Mouse (Mus musculus): ENCODE data around the gene Ccdc153. TPM values are rescaled to one million over a fixed set of nuclear protein-coding genes. Genes with fewer than 3 reads are reported as not detected.

The Ccdc153 gene
- total RNA-seq, 2 experiments from 2014 or later: not detected

DNA sequence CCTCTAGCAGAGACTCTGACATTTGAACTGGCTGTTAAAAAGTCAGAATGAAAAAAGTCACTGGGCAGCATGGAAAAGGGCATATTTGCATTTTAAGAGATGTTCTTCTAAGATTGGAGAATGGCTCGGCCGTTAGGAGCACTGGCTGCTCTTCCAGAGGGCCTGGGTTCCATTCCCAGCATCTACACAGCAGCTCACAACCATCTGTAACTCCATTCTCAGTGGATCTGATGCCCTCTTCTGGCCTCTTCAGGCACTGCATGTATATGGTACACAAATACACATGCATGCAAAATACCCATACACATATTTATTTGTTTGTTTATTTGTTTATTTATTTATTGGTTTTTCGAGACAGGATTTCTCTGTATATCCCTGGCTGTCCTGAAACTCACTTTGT lies 28.6 kb downstream of the Ccdc153 start:
- intact Hi-C loops (cut with DNase I): no loop called here
- no peak for DNase-seq

DNA sequence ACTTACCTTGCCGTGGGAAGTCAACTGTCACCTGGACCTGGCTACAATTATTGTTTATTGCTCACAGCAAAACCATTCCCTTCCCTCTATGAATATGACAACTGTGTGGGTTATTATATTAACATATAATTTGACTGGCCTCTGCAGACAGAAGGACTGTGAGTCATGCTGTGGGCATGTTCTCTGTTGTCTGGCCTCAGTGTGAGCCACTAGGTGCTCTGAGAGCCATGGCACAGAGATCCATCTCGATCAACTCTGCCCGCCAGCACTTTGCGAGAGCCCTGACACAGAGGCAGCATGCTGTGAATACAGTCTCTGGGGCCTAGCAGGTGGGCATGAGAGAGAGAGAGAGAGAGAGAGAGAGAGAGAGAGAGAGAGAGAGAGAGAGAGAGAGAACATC lies 29.5 kb downstream of the Ccdc153 start:
- intact Hi-C loops (cut with DNase I): no loop called here
- no peak for DNase-seq

DNA sequence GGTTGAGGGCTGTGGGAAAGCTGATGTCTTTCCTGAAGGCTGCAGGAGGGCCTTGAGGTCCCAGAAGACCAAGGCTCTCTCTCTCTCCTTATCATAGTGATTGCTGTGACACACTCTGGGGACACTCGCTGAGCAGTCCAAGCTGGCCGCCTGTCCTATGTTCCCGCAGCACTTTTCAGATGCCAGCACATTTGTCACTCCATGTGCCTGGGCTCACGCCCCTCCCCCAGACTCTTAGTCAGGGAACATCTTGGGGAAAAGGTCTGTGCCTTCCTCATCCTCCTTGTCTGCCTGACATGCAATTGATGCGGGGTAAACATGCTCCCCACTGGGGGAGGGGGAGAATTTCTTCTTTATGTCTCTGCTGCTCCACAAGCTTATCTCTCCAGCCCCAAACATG lies 42.7 kb downstream of the Ccdc153 start:
- DNase-seq: no peak
- intact Hi-C loops (cut with DNase I): no loop called here

DNA sequence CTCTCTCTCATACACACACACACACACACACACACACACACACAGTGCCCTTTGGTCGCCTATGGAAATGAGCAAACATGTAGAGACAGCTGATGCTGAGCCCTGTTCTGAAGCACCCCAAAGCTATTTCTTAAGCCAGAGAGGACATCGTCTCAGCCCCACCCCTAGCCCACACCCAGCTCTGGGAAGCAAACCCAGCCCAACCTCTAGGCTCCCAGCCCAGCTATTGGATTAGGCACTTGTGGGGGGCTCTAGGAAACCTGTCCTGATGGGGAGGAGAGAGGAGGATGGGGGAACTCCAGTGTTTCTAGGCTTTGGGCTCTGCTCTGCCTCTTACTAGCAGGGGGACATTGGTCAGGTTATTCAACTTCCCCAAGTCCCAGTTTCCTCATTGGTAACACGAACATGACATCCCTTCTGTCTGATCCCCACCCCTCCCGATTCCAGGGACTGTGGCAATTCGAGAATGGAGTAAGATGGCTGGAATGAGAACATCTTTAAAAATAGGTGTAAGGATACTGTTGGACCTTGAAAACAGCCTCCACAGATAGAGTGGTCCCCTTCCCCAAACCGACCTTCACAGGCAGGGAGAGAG lies 45.9 kb downstream of the Ccdc153 start:
- DNase-seq: no peak
- intact Hi-C loops (cut with DNase I): no loop called here

DNA sequence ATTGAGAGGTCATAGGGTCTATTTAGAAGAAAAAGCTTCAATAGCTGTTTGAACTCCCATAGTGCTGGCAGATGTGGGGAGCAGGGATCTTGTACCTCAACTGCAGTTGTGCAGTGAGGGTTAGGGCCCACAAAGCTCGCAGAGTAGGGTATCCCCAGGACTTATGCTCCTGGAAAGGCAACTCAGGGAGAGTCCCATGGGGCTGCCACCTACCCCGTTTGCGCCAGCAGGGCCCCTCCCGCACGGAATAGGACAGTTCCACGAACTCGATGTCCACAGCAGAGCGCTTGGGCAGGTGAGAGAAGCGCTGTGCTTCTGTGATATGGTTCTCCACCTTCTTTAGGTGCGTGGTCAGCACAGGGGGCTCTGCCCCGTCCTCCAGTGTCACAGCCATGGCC lies 46.5 kb downstream of the Ccdc153 start:
- intact Hi-C loops (cut with DNase I): no loop called here
- DNase-seq: no peak

DNA sequence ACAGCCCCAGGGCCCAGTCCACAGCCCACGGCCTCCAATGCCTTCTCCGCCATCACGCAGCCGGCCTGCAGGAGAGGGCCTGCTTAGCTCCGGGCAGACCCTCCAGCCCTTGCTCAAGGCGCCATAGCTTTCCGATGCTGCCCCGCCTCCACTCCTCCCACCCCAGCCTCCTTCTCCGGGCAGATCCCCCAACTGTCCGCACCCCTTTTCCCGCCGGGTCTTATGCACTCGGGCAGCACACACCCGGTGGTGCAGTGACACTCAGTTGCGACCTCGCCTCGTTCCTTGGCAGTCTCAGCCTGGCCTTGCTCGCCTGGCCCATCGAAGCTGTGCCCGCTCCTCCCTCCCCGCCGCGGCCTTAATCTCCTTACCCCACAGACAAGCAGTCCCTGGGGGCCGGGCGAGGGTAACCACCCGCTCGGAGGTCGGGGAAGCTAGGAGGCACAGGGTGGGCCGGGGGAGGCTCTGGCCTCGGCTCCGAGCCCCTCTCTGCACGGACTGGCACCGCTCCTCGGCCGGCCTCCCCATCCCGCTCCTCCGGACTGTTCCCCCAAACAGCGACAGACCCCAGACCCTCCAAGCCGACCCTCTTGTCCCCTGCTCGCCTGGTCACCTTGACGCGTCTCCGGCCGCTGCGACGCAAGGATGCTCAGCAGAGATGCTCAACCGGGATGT lies 47.1 kb downstream of the Ccdc153 start:
- intact Hi-C loops (cut with DNase I): no loop called here

DNA sequence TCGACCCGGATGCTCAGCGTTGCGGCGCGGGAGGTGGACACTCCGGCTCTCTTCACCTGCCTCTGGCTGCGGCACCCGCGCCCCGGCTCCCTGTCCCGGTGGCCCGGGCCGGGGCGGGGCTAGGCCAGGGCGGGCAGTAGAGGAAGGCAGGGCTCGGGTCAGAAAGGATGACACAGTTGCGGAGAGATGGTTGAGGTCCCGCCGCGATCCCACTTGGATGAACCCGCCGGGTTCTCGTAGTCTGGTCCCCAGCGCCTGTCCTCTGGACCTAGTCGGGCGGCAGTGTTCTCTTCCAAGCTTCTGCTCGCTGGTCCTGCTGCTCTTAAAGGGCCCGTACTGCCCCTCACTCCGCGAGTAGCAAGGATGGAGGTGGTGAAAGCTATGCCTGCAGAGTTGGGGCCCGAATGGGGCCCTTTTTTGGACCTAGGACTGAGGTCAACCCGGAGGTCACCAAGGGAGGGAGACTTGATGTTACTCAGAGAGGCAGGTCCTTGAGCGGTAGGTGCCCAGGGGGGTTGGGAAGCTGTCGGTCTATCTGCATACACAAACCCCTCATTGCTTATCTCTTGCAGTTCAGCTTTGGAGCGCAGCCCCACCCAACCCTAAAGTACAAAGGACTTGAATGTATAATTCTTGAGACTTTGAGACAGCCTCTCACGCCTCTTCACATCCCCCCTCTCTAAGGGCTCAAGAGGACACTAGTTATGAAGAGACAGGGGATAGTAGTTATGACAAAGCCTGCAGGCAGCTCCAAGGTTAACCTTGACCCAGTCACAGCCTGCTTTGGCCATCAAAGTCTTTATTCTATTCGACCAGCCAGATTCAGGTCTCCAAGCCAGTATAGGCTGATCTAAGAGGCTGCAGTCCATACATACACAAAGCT lies 47.8 kb downstream of the Ccdc153 start, which contains the start of gene Abcg4:
Gene Abcg4 (minus strand): TSS at position 540 of the 883 bp plus-strand sequence.
- intact Hi-C loops (cut with DNase I): no loop called here
- DNase-seq: no peak

More for the DNA sequence above, 47.1 kb downstream of the Ccdc153 start:
- DNase-seq: no peak

DNA sequence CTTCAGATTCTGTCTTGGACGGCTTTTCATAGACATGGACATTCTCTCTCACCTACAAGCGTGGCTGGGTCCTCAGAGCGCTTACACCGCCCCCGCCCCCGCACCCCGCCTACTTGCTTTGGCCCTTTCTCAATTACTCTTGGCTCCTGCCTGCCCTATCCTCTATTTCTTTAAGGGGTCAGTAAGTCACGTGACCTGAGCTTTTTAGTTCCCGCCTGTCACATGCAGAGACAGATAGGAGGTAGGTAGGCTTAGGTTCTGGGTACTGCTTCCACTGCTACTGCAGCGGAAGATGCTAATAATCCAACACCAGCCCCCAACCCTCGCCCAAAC lies 48.4 kb downstream of the Ccdc153 start:
- DNase-seq: no peak
- intact Hi-C loops (cut with DNase I): no loop called here

DNA sequence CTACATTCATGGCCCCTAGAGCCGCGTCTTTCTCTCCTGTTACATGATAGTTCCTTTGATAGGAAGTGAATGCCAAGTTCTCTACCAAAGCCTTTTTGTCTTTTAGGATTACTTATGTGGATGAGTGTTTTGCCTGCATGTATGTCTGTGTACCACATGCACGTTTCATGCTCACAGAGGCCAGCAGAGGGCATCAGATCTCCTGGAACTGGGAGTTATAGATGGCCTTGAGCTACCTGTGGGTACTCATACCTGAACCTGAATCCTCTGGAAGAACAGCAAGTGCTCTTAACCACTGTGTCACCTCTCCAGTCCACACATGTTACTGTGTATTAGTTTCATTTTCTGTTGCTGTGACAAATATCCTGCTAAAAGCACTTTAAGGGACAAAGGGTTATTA lies 52.0 kb downstream of the Ccdc153 start:
- no peak for DNase-seq
- intact Hi-C loops (cut with DNase I): no loop called here

Other genes starting within 250 kb of the Ccdc153 start
- gene Thy1, start 197.3 kb upstream of the Ccdc153 start, total RNA-seq (2021): 10 to 100 TPM; 13.2 to 18.7 TPM
- gene Usp2, start 173.7 kb upstream of the Ccdc153 start, total RNA-seq (2021): 100 to 1,000 TPM; 236 to 254 TPM
- not detected for gene Mfrp, start 138.9 kb upstream of the Ccdc153 start, total RNA-seq (2021)
- gene C1qtnf5, start 133.4 kb upstream of the Ccdc153 start, total RNA-seq (2021): 1 to 10 TPM; 6.7 to 9.6 TPM
- 1 to 10 TPM in 1 of 2 experiments, under 1 TPM in 1; 0.57 to 1.3 TPM for gene Gm49380, start 127.2 kb upstream of the Ccdc153 start, total RNA-seq (2021)
- gene Rnf26, start 127.2 kb upstream of the Ccdc153 start, total RNA-seq (2021): 1 to 10 TPM; 2.1 to 3.6 TPM
- gene Mcam, start 106.2 kb upstream of the Ccdc153 start, total RNA-seq (2021): 10 to 100 TPM; 24.2 to 31.2 TPM
- gene Cbl, start 6.6 kb upstream of the Ccdc153 start, total RNA-seq (2021): 10 to 100 TPM in 1 of 2 experiments, 1 to 10 TPM in 1; 7.8 to 10.4 TPM
- gene Pdzd3, start 10.8 kb downstream of the Ccdc153 start, total RNA-seq (2021): 1 to 10 TPM in 1 of 2 experiments, under 1 TPM in 1; 0.44 to 1.4 TPM
- 10 to 100 TPM; 22.4 to 22.6 TPM for gene Nlrx1, start 27.9 kb downstream of the Ccdc153 start, total RNA-seq (2021)
- under 1 TPM; 0.48 to 0.74 TPM for gene Abcg4, start 47.9 kb downstream of the Ccdc153 start, total RNA-seq (2021)
- 1 to 10 TPM; 4.9 to 6.0 TPM for gene Hinfp, start 65.0 kb downstream of the Ccdc153 start, total RNA-seq (2021)
- 10 to 100 TPM; 12.8 to 14.2 TPM for gene C2cd2l, start 79.6 kb downstream of the Ccdc153 start, total RNA-seq (2021)
- 10 to 100 TPM; 11.9 to 12.7 TPM for gene Dpagt1, start 85.3 kb downstream of the Ccdc153 start, total RNA-seq (2021)
- gene H2afx, start 94.0 kb downstream of the Ccdc153 start, total RNA-seq (2021): 10 to 100 TPM in 1 of 2 experiments, 1 to 10 TPM in 1; 10.0 to 12.9 TPM
- 10 to 100 TPM; 19.7 to 21.2 TPM for gene Hmbs, start 103.6 kb downstream of the Ccdc153 start, total RNA-seq (2021)
- gene Vps11, start 121.0 kb downstream of the Ccdc153 start, total RNA-seq (2021): 10 to 100 TPM; 15.4 to 16.2 TPM
- gene Hyou1, start 138.8 kb downstream of the Ccdc153 start, total RNA-seq (2021): 10 to 100 TPM; 25.0 to 26.0 TPM
- 100 to 1,000 TPM; 149 to 161 TPM for gene Slc37a4, start 156.2 kb downstream of the Ccdc153 start, total RNA-seq (2021)
- 100 to 1,000 TPM; 584 to 735 TPM for gene Rps25, start 166.5 kb downstream of the Ccdc153 start, total RNA-seq (2021)
- gene Trappc4, start 166.9 kb downstream of the Ccdc153 start, total RNA-seq (2021): 10 to 100 TPM; 13.2 to 16.1 TPM
- gene Ccdc84, start 177.9 kb downstream of the Ccdc153 start, total RNA-seq (2021): 1 to 10 TPM; 5.0 to 5.3 TPM
- gene Foxr1, start 200.5 kb downstream of the Ccdc153 start, total RNA-seq (2021): not detected
- gene Upk2, start 214.3 kb downstream of the Ccdc153 start, total RNA-seq (2021): not detected
- gene Bcl9l, start 242.1 kb downstream of the Ccdc153 start, total RNA-seq (2021): 10 to 100 TPM; 25.7 to 42.5 TPM

Measured in gastrocnemius, postnatal 36 days (tissue).